Mouse (Mus musculus) gastrocnemius, postnatal 25 days (tissue): ENCODE measurements around the gene Elf5. TPM values are rescaled to one million over a fixed set of nuclear protein-coding genes. Genes with fewer than 3 reads are reported as not detected.
A peak's percentile ranks its signal among the peaks of the same experiment; 100 is the strongest.

Experiments used
- DNase-seq: peaks from one replicate; pipeline ENCODE4 v3.0.0; 2022
- total RNA-seq, 2 experiments: library from RNA; stranded (reverse); gene quantifications; 1 replicate in 1 of 2; 2 replicates in 1 of 2; pipeline ENCODE4 v1.2.3; 2021

Elf5 gene
- total RNA-seq, 2 experiments from 2014 or later: not detected

DNA sequence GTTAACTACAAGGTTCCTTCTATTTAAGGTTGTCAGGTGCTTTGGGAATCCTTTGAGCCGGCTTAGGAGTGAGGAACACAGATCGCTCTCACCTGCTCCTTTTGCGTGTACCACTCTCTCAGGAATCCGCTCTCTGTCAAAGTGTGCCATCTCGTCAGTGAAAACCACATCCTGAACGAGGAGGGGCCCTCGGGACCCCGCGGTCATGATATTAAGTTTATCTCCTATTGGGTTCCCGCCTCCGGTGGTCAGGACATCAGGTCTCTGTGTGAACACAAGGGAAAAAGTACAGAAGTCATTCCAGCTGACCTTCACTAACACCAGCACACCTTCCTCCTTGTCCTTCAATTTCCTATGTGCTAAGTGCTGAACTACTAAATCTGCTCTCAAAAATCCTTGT lies 65.2 kb downstream of the Elf5 start:
- DNase-seq: no peak

DNA sequence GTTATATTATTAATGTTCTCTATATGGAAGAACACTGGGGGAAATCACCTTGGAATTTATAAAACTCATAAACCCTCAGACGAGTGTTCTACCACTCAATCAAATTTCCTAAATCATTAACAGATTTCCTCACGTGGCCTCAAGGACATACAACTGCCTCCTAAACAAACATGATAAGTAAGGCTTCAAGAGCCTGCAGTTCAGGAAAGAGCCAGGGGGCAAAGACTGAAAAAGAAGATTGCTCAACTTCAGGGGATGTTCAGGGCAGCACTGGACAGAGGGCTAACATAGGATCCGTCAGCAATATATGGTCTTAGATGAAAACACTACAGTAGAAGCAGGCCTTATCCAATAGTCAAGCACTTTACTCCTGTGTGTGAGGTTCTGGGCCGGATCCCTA lies 66.0 kb downstream of the Elf5 start:
- DNase-seq: no peak

DNA sequence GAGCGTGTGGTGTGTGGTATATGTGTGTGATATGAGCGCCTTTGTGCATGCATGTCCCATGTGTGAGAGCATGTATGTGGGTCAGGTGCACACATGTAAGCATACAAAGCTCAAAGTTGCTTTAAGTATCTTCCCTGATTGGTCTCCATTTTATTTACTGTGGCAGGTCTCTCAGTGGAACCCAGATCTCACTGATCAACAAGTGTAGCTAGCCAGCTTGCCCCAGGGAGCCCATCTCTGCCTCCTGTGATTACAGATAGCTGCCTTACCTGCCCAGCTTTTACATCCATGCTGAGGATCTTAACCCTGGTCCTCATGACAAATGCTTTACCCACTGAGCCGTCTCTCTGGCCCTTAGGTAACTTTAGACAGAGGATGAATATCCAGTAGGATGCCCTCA lies 66.8 kb downstream of the Elf5 start:
- no peak for DNase-seq

DNA sequence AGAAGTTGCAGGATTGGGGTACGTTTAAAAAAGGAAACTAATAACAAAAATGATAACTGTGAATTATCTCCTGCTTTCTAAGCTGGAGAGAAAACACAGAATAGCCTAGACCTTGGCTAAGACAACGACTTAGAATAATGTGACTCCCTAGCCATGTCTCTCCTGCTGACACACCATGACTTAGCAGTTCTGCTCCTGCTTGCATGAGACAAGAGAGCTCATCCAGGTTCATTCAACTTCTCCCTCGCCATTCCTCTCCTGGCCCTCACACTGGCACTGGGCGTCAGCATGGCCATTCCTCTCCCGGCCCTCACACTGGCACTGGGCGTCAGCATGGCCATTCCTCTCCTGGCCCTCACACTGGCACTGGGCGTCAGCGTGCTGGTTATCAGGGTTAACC lies 68.8 kb downstream of the Elf5 start:
- no peak for DNase-seq

DNA sequence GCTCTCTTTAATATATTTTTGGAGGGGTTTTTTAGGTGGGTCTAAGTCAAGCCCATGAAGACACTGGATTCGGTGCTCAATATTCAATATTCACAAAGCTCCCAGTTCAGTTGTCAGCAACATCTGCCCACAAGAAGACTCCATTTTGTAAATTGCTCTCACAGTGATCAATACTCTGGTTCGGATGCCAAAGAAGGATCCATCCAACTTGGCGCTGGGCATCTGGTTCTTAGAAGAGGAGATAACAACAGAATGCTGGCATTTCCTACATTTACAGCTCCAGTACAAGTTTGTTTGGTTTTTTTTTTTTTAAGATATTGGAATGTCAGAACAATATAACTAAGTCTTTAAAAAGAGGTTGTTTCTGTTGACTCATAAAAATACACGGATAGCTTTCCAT lies 69.4 kb downstream of the Elf5 start:
- DNase-seq: no peak

DNA sequence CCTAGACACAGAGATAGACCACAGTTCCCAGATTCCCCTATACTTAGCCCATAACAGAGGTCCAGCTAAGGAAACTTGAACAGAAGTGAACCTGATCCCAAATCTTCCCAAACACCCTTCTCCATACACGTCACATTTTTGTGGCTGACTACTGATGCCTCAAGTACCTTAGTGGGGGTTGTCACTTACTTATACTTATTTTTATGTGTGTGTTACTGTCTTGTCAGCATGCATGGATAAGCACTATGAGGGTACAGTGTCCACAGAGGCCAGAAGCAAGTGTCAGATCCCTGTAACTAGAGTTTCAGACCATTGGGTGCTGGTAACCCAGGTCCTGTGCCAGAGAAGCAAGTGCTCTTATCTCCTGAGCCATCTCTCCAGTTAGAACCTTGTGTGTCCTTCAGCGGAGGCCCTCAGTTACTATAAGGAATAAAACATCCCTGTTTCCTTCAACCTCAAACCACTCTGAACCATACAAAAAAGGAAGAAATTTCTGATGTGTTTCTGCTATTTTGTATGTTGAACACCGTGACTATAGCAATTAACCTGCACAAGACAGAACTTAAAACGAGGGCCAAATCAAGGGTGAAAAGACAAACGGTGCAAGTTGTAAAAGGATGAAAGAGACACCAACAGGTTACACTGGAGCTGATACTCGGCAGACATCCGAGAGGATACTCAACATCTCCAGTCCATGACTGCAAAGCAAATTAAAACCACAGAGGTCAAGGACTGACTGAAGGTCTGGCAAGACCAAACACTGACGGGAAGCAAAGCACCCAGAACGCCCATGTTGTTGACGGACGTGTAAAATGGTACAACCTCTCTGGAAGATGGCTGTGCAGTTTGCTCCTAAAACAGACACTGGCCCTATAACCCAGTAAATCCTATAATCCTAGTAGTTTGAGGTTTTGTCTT lies 70.1 kb downstream of the Elf5 start:
- DNase-seq: no peak

DNA sequence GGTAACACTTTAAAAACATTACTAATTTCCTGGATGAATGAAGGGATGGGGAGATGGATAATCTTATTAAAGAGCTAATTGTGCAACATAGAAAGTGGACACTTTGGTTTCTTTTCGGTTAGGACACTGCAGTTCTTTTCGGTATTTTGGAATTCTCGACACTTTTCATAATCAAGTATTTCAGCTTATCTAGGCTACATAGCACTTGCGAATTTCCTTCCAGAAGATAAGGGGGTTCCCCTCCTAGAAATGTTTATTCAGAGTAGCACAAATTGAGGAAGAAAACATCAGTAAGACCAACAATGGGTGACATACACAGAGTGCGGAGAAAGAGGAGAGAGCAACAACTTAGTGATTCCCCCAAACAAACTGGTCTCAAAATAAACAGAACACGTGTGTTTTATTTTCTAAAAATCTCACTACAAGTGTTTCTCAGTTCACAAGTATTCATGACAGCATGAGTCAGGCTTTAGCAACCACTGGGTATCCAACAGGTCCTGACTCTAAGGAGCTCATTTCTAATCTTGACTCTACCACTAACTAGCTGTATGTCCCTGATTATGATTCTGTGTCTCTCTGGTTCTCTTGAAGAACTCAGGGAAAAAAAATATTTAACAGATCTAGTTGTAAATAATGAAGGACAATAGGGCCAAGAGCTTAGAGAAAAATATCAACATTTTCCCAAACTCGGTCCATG lies 71.9 kb downstream of the Elf5 start:
- no peak for DNase-seq

DNA sequence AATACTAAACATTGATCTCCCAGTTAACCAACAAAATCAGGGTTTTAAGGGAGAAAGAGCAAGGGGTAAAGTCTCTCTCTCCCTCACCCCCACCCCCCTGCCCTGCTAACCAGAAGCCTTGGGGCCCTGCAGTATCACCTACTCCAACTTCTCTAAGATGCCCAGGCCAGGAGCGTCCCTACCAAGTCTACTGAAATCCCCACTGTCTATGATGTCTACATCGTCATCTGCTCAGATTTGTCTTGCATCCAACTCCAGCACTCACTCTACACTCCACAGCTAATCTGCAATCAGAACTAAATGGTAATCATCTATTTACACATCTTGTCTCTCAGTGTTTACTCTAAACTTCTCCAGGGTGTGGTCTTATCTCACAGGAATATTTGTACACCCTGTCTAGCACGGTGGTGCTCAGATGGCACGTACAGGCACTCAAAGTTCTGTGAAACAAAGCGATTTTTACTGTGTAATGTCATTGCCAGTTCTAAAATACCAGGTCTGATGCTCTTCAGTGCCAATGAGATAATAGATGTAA lies 72.6 kb downstream of the Elf5 start:
- no peak for DNase-seq

DNA sequence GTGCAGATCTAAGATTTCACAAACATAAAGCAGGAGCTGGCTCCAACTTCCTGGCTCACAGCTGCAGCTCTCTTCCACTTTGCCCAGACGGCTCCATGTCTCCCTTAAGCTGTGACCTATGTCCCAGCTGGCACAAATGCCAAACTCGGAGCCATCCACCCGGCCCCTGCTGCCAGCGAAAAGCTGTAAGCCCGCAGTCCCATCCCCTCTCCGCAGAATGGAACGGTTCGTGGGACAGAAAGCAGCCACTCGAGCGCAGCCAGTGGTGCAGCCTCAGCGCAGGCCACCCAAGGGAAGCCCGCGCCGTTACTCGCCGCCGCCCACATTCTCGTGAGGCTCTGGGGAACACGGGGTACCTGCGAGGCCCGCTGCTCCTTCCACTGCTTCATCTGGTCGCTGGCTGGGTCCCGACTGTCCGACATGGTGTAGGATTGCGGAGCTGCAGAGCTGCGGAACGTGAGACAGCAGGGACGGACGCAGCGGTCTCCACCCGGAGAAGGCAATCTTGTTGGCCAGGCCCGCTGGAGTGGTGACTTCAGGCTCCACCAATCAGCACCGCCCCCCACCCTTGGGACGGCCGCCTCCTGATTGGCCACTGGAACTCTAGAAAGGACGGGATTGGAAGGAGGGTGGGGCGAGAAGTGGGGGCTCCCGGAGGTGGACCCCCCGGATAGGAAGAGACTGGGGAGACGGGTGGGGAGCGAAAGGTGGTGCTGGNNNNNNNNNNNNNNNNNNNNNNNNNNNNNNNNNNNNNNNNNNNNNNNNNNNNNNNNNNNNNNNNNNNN lies 73.3 kb downstream of the Elf5 start, which contains the start of gene Cat:
Gene Cat, minus strand, starts transcription at position 544 of the 785 bp plus-strand sequence.
- DNase-seq: peak; percentile 98

DNA sequence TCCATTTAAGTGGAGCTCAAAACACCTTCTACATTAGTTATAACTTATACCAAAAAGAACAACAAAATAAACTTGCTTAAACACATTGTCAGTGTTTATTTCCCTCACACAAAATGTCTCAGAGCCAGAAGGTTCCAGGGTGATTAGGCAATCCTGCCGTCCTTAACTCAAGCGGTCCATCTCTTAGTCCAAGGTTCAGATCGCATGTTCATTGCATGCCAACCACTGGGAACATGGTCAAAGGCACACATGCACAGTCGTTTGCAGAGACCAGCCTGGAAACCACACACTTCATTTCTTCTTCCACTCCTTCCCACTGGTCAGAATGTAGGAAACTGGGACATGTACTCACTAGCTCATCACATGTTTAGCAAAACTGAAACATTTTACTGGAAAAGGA lies 81.0 kb downstream of the Elf5 start:
- DNase-seq: no peak

DNA sequence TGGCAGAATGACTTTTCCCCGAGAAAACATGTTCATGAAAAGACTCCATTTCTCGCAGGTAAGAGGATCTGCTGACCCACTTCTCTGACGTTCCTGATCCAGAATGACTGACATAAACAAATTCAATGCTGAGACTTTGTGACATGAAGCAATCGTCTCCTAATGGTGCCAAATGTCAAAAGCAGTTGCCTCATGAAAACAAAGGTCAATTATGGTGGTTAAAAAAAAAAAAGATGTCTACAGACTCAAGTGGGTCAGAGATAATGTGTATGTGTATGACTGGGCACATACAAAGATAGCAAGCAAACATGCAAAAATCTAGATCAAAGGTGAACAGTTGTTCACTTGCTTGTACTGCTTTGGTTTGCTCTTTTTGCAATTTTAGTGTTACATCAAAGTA lies 82.3 kb downstream of the Elf5 start:
- no peak for DNase-seq

DNA sequence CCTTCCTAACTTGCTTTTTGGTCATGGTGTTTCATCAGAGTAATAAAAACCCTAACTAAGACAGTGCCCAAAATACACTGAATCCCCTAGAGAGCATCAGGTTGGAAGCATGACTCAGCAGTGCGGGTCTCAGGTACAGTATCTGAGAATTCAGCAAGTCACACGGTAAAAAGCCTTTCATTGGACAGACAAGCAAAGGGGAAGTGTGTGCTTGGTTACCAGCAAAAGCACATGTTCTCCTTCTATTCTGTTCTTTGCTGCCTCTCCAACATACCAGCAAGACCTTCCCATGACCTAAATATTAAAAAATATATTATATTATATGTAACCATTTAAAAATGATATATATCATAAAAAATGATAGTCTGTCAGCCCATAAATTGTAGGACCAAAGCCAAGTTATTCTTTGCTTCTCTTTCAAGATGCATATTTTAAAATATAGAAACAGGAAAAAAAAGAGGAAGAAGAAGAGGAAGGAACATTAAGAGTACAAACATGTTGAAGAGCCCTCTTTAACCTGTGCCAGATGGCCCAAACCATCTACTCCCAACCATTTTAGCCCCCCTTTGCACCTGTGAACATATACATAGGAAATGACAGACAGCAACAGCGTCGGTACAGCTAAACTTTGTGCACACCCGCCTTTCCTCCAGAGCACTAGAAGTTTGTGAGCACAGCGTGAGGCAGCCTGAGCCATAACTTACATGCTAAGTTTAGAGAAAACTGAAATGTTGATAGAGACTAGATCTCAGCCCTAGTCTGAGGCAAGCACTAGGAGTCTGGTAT lies 84.3 kb downstream of the Elf5 start:
- no peak for DNase-seq

Other genes with a start within 250 kb of the Elf5 start
- gene Ehf, start 108.4 kb upstream of the Elf5 start, total RNA-seq: not detected
- 100 to 1,000 TPM in 1 of 2 experiments, 10 to 100 TPM in 1; 72.8 to 119 TPM for gene Cat, start 73.5 kb downstream of the Elf5 start, total RNA-seq
- gene Abtb2, start 154.6 kb downstream of the Elf5 start, total RNA-seq: 1 to 10 TPM; 7.5 to 9.2 TPM